Mouse (Mus musculus): Measurements from ENCODE around the gene Stk32c.

Gene Stk32c

DNA sequence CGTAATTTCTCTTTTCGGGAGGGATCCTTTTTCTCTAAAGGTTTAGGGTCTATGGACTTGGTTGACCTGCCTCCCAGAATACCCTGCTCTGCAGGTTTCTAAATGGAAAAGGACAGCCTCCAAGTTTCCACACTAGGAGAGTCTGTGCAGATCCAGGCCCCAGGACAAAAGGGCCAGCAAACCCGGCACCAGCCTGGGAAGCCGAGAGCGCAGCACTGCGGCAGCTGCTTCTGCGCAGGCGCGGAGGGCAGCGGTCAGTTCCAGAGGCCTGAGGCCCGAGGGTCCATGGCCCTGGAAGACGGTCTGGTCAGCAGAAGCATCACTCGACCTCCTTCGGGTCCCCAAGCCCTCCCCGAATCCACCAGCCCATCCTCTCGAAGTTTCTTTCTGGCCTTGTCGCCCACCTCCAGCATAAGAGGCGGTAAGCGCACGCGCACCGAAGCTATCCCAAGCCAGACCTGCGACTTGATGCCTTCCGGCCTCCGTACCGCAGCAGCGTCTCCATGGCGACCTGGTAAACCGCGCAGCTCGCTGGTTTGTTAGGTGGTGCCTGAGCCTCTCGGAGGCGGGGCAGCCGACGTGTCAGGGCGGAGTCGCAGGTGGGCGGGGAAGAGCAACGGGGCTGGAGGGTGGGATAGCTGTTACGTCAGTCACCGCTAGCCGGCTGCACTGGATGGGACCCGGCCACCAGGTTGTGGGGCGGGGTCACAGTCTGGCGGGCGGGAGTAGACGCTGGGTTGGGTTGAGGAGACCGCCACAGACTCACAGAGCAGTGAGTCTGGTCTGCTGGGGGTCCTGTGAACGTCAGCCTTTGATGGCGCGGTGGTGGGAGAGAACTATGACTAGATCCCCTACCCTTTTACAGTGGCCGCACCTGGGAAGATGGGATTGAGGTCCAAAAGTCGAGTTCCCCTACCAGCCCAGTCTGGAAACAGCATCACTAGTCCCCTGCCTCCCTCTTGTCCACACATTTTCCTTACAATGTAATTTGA, at the start of gene Stk32c, which contains the start of gene Lrrc27:
Gene Stk32c, minus strand, starts transcription at position 554 of the 992 bp plus-strand sequence.
Gene Lrrc27, plus strand, starts transcription at position 235 of the 992 bp plus-strand sequence.
- peak; percentile 97 for DNase-seq (ENCODE audit: low spot score)

DNA sequence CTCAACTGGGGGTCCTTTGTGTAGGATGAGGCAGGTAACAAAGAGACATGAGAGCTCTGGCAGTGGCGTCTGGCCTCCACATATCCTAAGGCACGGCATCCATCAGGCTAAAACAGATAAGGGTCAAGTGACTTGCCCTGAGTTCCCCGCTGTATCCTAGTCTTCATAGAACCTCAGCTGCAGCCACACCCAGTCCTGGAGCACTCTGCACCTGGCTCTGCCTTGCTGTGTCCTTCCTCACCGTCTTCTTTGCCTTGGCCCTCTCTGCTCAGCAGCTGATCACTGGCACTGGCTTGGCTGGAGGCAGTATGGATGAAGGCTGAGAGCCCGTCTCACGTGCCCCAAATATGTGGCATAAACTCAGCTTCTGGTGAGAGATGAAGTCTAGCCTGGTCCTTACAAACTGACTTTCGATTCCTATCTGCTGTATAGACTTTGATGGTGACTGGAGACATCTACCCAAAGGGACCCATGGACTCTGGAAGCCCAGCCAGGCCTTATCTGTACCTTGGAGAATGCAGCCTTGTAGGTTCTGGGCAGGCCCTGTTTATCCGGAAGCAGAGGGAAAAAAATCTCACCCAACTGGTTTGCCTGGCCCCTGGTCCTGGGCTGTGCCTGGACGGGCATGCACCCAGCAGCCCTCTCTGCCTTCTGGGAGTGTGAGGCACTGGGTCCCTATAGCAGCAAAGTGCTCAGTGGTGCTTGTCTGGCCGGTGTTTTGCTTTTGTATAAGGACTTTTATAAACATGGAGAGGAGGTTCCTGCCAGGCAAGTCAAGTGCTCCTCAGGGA, 44.8 kb upstream of the Stk32c start:
- no peak for DNase-seq (ENCODE audit: low spot score)

GRCm38 (mm10) chr7:139254626-139255025, 41.5 kb upstream of the Stk32c start:
- DNase-seq (ENCODE audit: low spot score): no peak

- DNase-seq (ENCODE audit: low spot score): no peak
Observed at GRCm38 (mm10) chr7:139253462-139253861, 40.4 kb upstream of the Stk32c start.

GRCm38 (mm10) chr7:139252986-139253385, 39.9 kb upstream of the Stk32c start:
- no peak for DNase-seq (ENCODE audit: low spot score)

DNA sequence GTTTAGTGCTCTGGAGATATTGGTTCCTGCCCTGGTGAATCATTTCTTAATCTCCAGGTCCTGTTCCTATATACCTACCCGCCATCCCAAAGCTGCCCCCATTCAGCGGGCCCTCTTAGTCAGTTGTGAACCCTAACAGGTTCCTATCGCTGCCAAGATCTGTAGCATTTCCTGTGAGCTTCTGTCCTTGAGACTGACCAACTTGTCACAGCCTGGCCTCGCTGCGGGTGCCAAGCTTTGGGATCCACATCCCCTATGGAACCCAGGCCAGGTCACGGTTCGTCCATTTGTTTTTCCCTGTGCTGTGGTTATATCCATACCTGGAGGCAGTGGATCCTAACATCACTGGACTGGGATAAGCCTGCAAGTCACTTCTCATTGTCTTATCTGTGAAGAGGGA, 39.5 kb upstream of the Stk32c start:
- DNase-seq (ENCODE audit: low spot score): no peak

DNA sequence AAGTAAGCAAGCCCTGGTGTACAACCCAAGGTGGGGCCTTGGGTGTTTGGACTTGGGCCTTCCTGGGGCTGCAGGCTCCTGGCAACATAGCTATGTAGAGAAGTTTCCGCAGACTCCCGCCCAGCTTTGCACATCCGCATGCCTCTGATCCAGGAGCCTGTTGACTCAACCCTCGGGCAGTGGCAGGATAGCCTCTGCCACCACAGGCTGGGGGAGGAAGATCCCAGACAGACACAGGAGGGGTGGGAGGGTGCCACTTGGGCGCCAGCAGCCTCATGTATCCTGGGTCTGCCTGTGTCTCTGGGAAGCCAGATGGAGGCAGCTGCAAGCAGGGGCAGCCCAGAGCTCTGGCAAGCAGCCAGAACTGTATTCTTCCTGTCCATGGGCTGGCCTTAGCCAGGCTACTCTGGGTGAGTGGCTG, 38.8 kb upstream of the Stk32c start:
- DNase-seq (ENCODE audit: low spot score): no peak

DNA sequence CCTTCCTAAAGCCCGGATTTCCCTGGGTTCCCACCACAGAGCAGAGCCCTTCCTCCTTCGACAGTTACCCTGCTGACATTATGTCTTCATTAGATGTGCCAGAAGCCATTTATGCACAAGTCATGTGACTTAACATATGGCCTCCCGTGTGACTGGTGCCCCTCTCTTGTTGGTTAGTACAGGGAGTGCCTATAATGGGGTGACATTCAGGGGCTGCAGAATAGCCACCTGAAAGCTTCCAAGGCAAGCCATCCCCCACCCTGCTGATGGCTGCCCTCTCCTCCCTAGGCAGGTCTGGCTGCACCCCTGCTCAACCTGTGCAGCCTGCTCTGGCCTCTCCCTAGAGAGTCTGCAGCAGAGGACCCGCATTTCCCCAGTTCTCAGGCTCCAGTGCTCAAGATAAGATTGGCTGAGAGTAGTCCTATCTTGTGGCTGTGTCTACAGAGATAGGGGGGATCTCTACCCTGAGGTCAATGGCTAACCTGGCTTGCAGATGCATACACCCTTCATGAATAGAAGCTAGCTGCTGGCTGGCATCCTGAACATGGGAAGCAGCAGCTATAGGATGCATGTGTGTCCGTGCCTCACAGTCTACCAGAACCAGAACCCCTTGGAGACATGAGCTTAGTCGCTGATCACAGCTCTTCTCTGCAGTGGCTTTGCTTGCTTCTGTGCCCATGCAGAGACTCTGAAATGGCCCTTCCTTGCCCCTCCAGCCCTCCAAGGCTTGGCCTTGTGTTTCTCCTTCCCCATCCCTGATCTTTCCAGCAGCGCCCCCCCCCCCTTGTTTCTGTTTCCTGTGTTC, 36.5 kb upstream of the Stk32c start:
- no peak for DNase-seq (ENCODE audit: low spot score)

DNA sequence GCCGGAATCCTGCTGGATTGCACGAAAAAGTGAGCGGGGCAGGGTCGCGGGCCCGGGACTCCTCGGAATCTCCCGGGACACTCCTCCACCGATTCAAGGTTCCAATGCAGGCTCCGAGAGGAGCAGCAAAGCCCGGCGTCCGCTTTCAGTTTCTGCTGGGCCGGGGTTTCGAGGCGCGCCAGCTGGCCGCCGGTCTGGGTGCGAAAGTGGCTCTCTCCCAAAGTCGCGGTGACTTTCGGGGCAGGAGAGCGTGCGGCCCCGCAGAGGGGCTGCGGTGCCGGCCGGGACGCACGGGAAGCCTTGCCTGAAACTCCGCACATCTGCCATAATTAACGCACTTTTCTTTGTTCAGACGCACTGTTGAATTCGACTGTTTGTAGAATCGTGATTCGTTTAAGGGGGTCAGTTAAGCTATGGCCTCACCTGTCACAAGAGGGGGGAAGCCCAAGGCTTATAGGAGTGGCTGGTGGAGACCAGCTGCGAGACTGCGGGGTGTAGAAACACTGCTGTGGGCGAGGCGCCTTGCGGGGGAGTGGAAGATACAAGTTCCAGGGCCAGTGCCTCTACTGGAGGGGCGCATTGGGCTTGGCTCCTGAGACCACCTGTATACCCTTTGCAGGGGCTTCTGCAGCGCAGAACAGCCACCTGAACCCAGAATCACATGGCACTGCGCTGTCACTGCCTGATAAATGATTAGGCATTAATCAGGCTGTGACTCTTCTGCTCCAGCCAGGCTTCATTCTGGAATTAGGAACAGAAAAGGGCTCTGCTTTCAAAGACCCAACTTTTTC, 35.7 kb upstream of the Stk32c start:
- DNase-seq (ENCODE audit: low spot score): no peak

DNA sequence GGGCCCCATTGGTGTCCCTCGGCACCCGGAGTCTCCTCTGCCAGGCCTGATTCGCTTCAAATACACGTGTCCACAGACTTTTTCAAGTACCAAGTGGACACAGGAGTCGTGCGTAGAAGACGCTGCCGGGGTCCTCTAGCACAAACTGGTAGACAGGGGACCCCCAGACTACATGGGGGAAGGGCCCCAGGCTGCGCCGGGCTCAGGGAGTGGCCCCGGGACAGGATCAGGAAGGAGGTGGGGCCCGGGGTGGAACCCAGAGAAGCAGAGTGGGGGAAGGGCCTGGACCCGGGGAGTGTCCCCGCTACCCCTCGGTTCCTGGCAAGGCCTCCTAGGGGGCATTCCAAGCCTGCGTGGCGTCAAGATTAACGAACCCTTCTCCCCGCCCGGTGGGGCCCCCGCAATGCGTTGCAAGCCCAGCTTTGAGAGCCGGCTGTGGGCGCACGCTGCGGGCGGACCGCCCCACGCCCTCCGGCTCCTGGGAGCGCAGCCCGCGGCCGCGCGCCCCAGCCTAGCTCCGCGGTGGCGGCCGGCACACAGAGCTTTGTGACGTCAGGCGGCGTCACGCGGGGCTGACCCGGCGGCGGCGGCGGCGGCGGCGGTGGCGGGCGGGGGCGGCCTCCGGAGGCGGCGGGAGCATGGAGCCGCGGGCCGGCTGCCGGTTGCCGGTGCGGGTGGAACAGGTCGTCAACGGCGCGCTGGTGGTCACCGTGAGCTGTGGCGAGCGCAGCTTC, 34.9 kb upstream of the Stk32c start, which contains the start of gene Pwwp2b:
Gene Pwwp2b, plus strand, starts transcription at position 602 of the 734 bp plus-strand sequence.
- peak; percentile 69 for DNase-seq (ENCODE audit: low spot score)

GRCm38 (mm10) chr7:139246931-139247880, 34.1 kb upstream of the Stk32c start:
- DNase-seq (ENCODE audit: low spot score): no peak

GRCm38 (mm10) chr7:139246086-139246485, 33.0 kb upstream of the Stk32c start:
- no peak for DNase-seq (ENCODE audit: low spot score)

DNA sequence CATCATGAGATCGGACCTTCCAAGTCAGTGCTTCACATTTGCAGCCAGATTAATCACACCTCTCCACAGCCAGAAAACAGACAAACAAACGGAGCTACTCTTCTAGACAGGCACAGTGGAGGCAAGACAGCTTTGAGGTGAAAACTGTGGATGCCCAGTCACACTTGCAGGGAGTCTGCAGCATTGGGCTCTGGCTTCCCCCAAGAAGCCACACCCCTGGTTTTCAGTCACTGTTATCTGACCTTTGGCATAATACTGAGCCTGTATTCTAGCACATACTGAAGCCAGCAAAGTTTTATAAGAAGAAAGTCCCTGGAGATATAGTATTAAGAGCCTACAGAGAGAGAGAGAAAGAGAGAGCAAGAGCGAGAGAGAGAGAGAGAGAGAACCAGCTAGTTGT, 26.3 kb upstream of the Stk32c start:
- DNase-seq (ENCODE audit: low spot score): no peak

GRCm38 (mm10) chr7:139235651-139236358, 22.7 kb upstream of the Stk32c start:
- no peak for DNase-seq (ENCODE audit: low spot score)

DNA sequence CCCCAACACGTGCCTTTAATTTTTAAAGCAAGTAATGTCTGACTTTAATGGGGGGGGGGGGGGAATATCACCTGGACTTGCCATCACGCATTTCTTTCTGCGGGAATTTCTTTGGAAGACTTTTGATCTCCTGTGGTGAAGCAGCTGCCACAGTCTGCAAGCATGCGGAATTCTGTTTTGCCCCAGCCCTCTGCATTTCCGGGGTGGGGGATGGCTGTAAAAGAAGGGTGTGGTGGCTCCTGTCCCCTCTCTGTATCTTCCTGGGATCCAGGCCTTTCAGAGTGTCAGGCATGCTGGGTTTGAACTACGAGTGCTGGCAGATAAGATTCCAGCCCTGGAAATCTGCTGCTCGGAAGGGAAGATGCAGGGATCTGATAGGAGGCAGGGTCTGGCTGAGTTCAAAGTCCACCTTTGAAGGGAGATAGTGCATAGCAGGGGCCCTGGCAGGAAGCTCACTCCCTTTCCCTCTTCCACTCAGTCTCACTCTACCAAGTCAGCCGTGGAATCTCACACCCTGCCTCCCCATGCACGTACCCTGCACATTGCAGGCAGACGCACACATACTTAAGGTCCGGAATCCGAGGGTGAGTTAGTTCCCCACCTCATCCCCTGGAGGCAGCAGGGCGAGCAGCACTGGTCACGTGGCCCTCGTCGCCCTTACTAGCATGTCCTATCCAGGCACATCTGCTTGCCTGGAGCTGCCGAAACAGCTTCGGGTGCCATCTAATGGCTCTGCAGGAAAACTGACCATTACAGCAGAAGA, 21.5 kb upstream of the Stk32c start:
- DNase-seq (ENCODE audit: low spot score): no peak

DNA sequence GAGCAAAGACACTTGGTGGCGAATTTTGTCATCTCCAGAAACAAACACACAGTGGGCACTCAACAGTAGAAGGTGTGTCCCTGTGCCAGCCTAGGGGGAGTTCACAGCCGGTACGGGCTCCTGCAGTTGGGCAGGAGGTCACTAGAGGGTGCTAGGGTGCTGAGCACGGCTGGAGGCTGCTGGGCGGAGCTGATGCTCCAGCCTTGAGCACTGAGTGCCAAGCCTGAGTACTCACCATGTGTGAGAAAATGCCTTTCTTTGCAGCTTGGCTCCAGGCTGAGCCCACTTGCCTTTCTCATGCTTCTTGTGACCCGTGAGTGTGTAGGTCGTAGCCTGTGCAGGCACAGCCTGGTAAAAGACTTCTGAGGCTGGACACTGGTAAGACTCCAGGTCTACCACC, 20.6 kb upstream of the Stk32c start:
- peak; percentile 82 for DNase-seq (ENCODE audit: low spot score)

DNA sequence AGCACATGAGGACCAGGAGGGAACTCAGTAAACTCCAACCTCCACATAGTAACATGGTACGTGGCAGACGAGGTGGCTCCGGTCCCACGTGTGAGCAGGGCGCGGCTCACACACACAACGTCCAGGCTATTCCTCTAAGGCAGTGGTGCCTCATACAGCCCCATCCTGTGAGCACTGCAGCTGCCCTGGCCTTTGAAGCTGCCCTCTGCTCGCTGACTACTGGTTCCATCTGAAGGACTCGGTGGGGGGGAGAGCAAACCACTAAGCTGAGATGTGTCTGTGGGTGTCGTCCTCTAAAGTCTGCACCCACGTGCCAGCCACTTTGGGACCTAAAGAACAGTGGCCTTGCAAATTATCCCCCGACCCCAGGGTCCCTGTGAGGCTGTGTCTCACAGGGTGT, 17.1 kb upstream of the Stk32c start:
- no peak for DNase-seq (ENCODE audit: low spot score)

DNA sequence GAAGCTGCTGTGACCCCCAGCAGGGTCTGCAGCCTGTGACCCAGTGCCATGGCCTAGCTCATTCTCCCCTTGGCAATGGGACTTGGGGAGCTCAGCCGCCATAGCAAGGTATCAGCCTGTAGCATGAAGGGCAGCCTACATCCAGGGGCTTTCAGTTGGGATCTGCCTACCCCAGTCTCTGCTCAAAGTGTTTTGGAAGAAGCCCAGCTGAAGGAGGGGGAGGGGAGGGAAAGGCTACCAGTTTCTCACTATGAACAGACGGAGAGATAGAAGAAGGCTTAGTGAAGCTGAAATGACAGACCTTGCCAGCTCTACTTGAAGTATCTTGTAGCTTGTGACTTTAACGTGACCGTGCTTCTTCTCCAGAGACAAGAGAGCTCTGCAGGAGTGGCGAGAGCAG, 16.7 kb upstream of the Stk32c start:
- no peak for DNase-seq (ENCODE audit: low spot score)

Measured in T-cell, adult 2 months (primary cell).